Mouse (Mus musculus) testis, adult 2 months (tissue): Measurements from ENCODE around the gene Egfl8.

Source experiments
- CTCF ChIP-seq: fragments of 200-500 bp; IDR thresholded peaks from 2 replicates; pipeline ENCODE4 v1.5.1; 2012; ENCODE audit warnings: low read depth, mild to moderate bottlenecking, inconsistent platforms, low read length, moderate library complexity; ENCODE audit not compliant: control insufficient read depth, insufficient read depth, insufficient replicate concordance
- POLR2A ChIP-seq: fragments of 200-500 bp; IDR thresholded peaks from 2 replicates; pipeline ENCODE4 v1.6.1; 2012; ENCODE audit warnings: low read depth, mild to moderate bottlenecking, inconsistent platforms, low read length, moderate library complexity; ENCODE audit not compliant: control insufficient read depth

DNA sequence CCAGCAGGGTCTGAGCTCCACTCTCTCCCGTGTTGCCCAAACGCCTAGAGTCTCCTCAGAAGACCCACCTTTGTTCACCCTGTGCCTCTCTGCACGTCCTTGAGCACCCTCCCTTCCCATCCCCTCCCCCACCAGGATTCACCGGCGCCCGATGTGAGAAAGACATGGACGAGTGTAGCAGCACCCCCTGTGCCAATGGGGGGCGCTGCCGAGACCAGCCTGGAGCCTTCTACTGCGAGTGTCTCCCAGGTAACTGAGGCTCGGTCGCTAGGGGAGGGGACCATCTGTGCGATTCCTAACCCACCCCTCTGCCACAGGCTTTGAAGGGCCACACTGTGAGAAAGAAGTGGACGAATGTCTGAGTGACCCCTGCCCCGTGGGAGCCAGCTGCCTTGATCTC is 43.4 kb downstream of the Egfl8 start:
- TF ChIP-seq POLR2A (no peak), CTCF (peak; percentile 45; the same call in 1 of the 2 replicates)
